Mouse (Mus musculus): ENCODE measurements around the gene Glrp1.

Glrp1 gene

GRCm38 (mm10) chr1:88509789-88510188, at the start of gene Glrp1:
Glrp1 (minus strand) TSS chr1:88510066.
- no peak for DNase-seq (ENCODE audit: low spot score)

GRCm38 (mm10) chr1:88559258-88559657, 49.4 kb upstream of the Glrp1 start:
- no peak for DNase-seq (ENCODE audit: low spot score)

GRCm38 (mm10) chr1:88558793-88559192, 48.9 kb upstream of the Glrp1 start:
- DNase-seq (ENCODE audit: low spot score): no peak

GRCm38 (mm10) chr1:88556401-88556800, 46.5 kb upstream of the Glrp1 start:
- no peak for DNase-seq (ENCODE audit: low spot score)

GRCm38 (mm10) chr1:88553500-88554187, 43.8 kb upstream of the Glrp1 start:
- DNase-seq (ENCODE audit: low spot score): no peak

- DNase-seq (ENCODE audit: low spot score): no peak
Observed at GRCm38 (mm10) chr1:88549263-88549662, 39.4 kb upstream of the Glrp1 start.

GRCm38 (mm10) chr1:88547172-88547571, 37.3 kb upstream of the Glrp1 start:
- no peak for DNase-seq (ENCODE audit: low spot score)

- DNase-seq (ENCODE audit: low spot score): no peak
Observed at GRCm38 (mm10) chr1:88543608-88544007, 33.7 kb upstream of the Glrp1 start.

- peak; percentile 33 for DNase-seq (ENCODE audit: low spot score)
Observed at GRCm38 (mm10) chr1:88539823-88540222, 30.0 kb upstream of the Glrp1 start.

- DNase-seq (ENCODE audit: low spot score): no peak
Observed at GRCm38 (mm10) chr1:88539256-88539655, 29.4 kb upstream of the Glrp1 start.

- DNase-seq (ENCODE audit: low spot score): no peak
Observed at GRCm38 (mm10) chr1:88536308-88536707, 26.4 kb upstream of the Glrp1 start.

- no peak for DNase-seq (ENCODE audit: low spot score)
Observed at GRCm38 (mm10) chr1:88534091-88534490, 24.2 kb upstream of the Glrp1 start.

- DNase-seq (ENCODE audit: low spot score): no peak
Observed at GRCm38 (mm10) chr1:88526161-88526560, 16.3 kb upstream of the Glrp1 start.

GRCm38 (mm10) chr1:88525622-88526021, 15.8 kb upstream of the Glrp1 start:
- no peak for DNase-seq (ENCODE audit: low spot score)

GRCm38 (mm10) chr1:88521170-88521747, 11.4 kb upstream of the Glrp1 start:
- DNase-seq (ENCODE audit: low spot score): no peak

GRCm38 (mm10) chr1:88513613-88514012, 3.7 kb upstream of the Glrp1 start:
- no peak for DNase-seq (ENCODE audit: low spot score)

- no peak for DNase-seq (ENCODE audit: low spot score)
Observed at GRCm38 (mm10) chr1:88507886-88508285, 2.0 kb downstream of the Glrp1 start.

GRCm38 (mm10) chr1:88507214-88507613, 2.7 kb downstream of the Glrp1 start:
- DNase-seq (ENCODE audit: low spot score): no peak

GRCm38 (mm10) chr1:88506412-88506811, 3.5 kb downstream of the Glrp1 start:
- no peak for DNase-seq (ENCODE audit: low spot score)

- DNase-seq (ENCODE audit: low spot score): no peak
Observed at GRCm38 (mm10) chr1:88505697-88506096, 4.2 kb downstream of the Glrp1 start.

- no peak for DNase-seq (ENCODE audit: low spot score)
Observed at GRCm38 (mm10) chr1:88504531-88504945, 5.3 kb downstream of the Glrp1 start.

GRCm38 (mm10) chr1:88502822-88503221, 7.0 kb downstream of the Glrp1 start:
- no peak for DNase-seq (ENCODE audit: low spot score)

- DNase-seq (ENCODE audit: low spot score): no peak
Observed at GRCm38 (mm10) chr1:88499230-88499737, 10.6 kb downstream of the Glrp1 start.

- no peak for DNase-seq (ENCODE audit: low spot score)
Observed at GRCm38 (mm10) chr1:88497407-88497806, 12.5 kb downstream of the Glrp1 start.
